Mouse (Mus musculus) testis, adult 2 months (tissue): Measurements from ENCODE around the gene Myadm.

Experiments used
- CTCF ChIP-seq: fragments of 200-500 bp; IDR thresholded peaks from 2 replicates; pipeline ENCODE4 v1.5.1; 2012; ENCODE audit warnings: low read depth, mild to moderate bottlenecking, inconsistent platforms, low read length, moderate library complexity; ENCODE audit not compliant: control insufficient read depth, insufficient read depth, insufficient replicate concordance
- POLR2A ChIP-seq: fragments of 200-500 bp; IDR thresholded peaks from 2 replicates; pipeline ENCODE4 v1.6.1; 2012; ENCODE audit warnings: low read depth, mild to moderate bottlenecking, inconsistent platforms, low read length, moderate library complexity; ENCODE audit not compliant: control insufficient read depth

GRCm38 (mm10) chr7:3314121-3314520 lies 25.2 kb downstream of the Myadm start:
- no peak for TF ChIP-seq CTCF
- no peak for TF ChIP-seq POLR2A
